Mouse (Mus musculus) kidney, postnatal 0 days (tissue): ENCODE measurements around the gene Eya4. TPM values are rescaled to one million over a fixed set of nuclear protein-coding genes. Genes with fewer than 3 reads are reported as not detected.

ENCODE experiments used
- ATAC-seq: fragments of 200-750 bp; cut with Nextera tagmentation; replicated peaks from 2 replicates; pipeline ENCODE4 v1.8.0; 2017; ENCODE audit warnings: low read depth, moderate number of reproducible peaks, moderate TSS enrichment, moderate library complexity; ENCODE audit not compliant: low FRiP score
- DNase-seq: peaks from one replicate; pipeline ENCODE4 v3.0.0-alpha.2; 2016; ENCODE audit warnings: low spot score
- H3K27ac ChIP-seq: fragments of 300-500 bp; sonication (generic); 2 replicates; pipeline ENCODE4 v1.5.1; 2014; ENCODE audit warnings: mild to moderate bottlenecking
- H3K27me3 ChIP-seq: fragments of 300-500 bp; sonication (generic); 2 replicates; pipeline ENCODE4 v1.6.1; 2014; ENCODE audit warnings: low read length, mixed read lengths; ENCODE audit not compliant: insufficient read depth
- H3K36me3 ChIP-seq: fragments of 300-500 bp; sonication (generic); 2 replicates; pipeline ENCODE4 v1.6.1; 2014; ENCODE audit warnings: low read length, mixed read lengths; ENCODE audit not compliant: insufficient read depth
- H3K4me1 ChIP-seq: fragments of 300-500 bp; sonication (generic); replicated peaks from 2 replicates; pipeline ENCODE4 v1.6.1; 2014; ENCODE audit warnings: antibody characterized with exemption, low read length, mixed read lengths; ENCODE audit not compliant: insufficient read depth
- H3K4me2 ChIP-seq: fragments of 300-500 bp; sonication (generic); 2 replicates; pipeline ENCODE4 v1.6.1; 2014; ENCODE audit warnings: mild to moderate bottlenecking, low read length, moderate library complexity, mixed read lengths
- H3K4me3 ChIP-seq: fragments of 300-500 bp; sonication (generic); replicated peaks from 2 replicates; pipeline ENCODE4 v1.5.1; 2014; ENCODE audit warnings: low read depth, low read length
- H3K9ac ChIP-seq: fragments of 300-500 bp; sonication (generic); 2 replicates; pipeline ENCODE4 v1.6.1; 2014; ENCODE audit warnings: low read depth, low read length
- H3K9me3 ChIP-seq: fragments of 300-500 bp; sonication (generic); replicated peaks from 2 replicates; pipeline ENCODE4 v1.6.1; 2016; ENCODE audit warnings: low read length, inconsistent platforms, mixed read lengths
- CTCF ChIP-seq: IDR thresholded peaks from 2 replicates; pipeline ENCODE4 v1.5.1; 2016; ENCODE audit warnings: antibody characterized with exemption, low read depth, mild to moderate bottlenecking, moderate library complexity
- WGBS: fragments of 180-500 bp; shearing (Covaris S2); extraction: QIAGEN DNeasy Blood & Tissue Kit; methylation state at CpG from one replicate; pipeline ENCODE4 v1.1.7; 2014; 5-methylcytosine and 5-hydroxymethylcytosine counted together
- polyA plus RNA-seq: library from polyadenylated mRNA; unstranded; fragments of >200 nt; fragmentation: Nextera tagmentation; extraction: Ambion mirVana; gene quantifications from 2 replicates; pipeline ENCODE4 v1.2.1, GENCODE M21; 2015

Eya4 gene
- polyA plus RNA-seq, 1 experiment from 2014 or later, result 4.8 TPM

GRCm38 (mm10) chr10:23211381-23211780, 139.2 kb downstream of the Eya4 start:
- H3K9ac ChIP-seq, result no peak overlapping the region
- H3K4me3 ChIP-seq, result no peak overlapping the region
- no peaks in the 10 kb centered on the region for H3K4me1 ChIP-seq
- no peaks in the 10 kb centered on the region for H3K36me3 ChIP-seq
- H3K27me3 ChIP-seq, result no peaks in the 10 kb centered on the region
- H3K9me3 ChIP-seq, result no peaks in the 10 kb centered on the region
- WGBS, result 92% methylated on average over 2 of the region's 2 CpGs
- H3K4me2 ChIP-seq, result no peak overlapping the region
- no peak for TF ChIP-seq CTCF
- no peak overlapping the region for H3K27ac ChIP-seq
- DNase-seq (no peak), ATAC-seq (no peak)

- Histone ChIP-seq H3K4me2 (no peak overlapping the region), H3K9me3 (no peaks in the 10 kb centered on the region), H3K4me1 (no peaks in the 10 kb centered on the region; the same call in 1 of the 2 replicates), H3K4me3 (no peak overlapping the region), H3K27ac (no peak overlapping the region), H3K36me3 (no peaks in the 10 kb centered on the region), H3K9ac (no peak overlapping the region), H3K27me3 (no peaks in the 10 kb centered on the region)
- TF ChIP-seq CTCF, result no peak
- no peak for DNase-seq
- ATAC-seq, result no peak
- WGBS, result 66% methylated on average over 4 of the region's 4 CpGs
Observed at GRCm38 (mm10) chr10:23203885-23204284, 146.7 kb downstream of the Eya4 start.

- H3K36me3 ChIP-seq, result no peaks in the 10 kb centered on the region
- WGBS, result 69% methylated on average over 10 of the region's 10 CpGs
- no peaks in the 10 kb centered on the region for H3K27me3 ChIP-seq
- DNase-seq (no peak), ATAC-seq (no peak)
- no peaks in the 10 kb centered on the region for H3K9me3 ChIP-seq
- no peak overlapping the region for H3K9ac ChIP-seq
- no peak overlapping the region for H3K27ac ChIP-seq
- no peaks in the 10 kb centered on the region; the same call in 1 of the 2 replicates for H3K4me1 ChIP-seq
- no peak overlapping the region for H3K4me2 ChIP-seq
- H3K4me3 ChIP-seq, result no peak overlapping the region
- no peak for TF ChIP-seq CTCF
Observed at GRCm38 (mm10) chr10:23203144-23203838, 147.3 kb downstream of the Eya4 start.

DNA sequence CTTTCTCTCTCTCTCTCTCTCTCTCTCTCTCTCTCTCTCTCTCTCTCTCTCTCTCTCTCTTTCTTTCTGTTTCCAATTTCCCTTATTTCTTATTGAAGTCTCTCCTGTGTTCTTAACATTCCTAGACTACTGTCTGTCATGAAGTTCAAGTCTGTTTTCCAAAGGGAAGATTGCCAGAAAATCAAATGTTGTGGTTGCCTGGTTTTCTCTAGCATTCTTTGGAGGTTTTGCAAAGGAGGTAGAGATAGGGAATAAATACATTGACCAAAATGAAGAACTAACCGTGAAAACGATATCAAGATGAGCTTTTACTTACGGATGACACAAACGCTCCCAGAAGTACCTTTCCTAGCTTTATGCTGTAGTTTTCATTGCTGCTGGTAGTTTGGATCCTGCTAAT, 148.0 kb downstream of the Eya4 start:
- ATAC-seq (no peak), DNase-seq (no peak)
- Histone ChIP-seq H3K4me1 (no peaks in the 10 kb centered on the region; the same call in 1 of the 2 replicates), H3K36me3 (no peaks in the 10 kb centered on the region), H3K4me3 (no peak overlapping the region), H3K27ac (no peak overlapping the region), H3K27me3 (no peaks in the 10 kb centered on the region), H3K9me3 (no peaks in the 10 kb centered on the region), H3K9ac (no peak overlapping the region), H3K4me2 (no peak overlapping the region)
- 87% methylated on average over 4 of the region's 4 CpGs for WGBS
- no peak for TF ChIP-seq CTCF

- H3K4me3 ChIP-seq, result no peak overlapping the region
- no peaks in the 10 kb centered on the region; the same call in 1 of the 2 replicates for H3K4me1 ChIP-seq
- H3K9ac ChIP-seq, result no peak overlapping the region
- no peak for TF ChIP-seq CTCF
- ATAC-seq (no peak), DNase-seq (no peak)
- 74% methylated on average over 5 of the region's 5 CpGs for WGBS
- no peaks in the 10 kb centered on the region for H3K27me3 ChIP-seq
- no peaks in the 10 kb centered on the region for H3K36me3 ChIP-seq
- no peak overlapping the region for H3K4me2 ChIP-seq
- H3K9me3 ChIP-seq, result no peaks in the 10 kb centered on the region
- no peak overlapping the region for H3K27ac ChIP-seq
Observed at GRCm38 (mm10) chr10:23198251-23198650, 152.3 kb downstream of the Eya4 start.

GRCm38 (mm10) chr10:23196336-23196735, 154.2 kb downstream of the Eya4 start:
- no peak for TF ChIP-seq CTCF
- H3K9me3 ChIP-seq, result no peaks in the 10 kb centered on the region
- H3K4me1 ChIP-seq, result no peaks in the 10 kb centered on the region; the same call in 1 of the 2 replicates
- WGBS, result 92% methylated on average over 4 of the region's 4 CpGs
- DNase-seq (no peak), ATAC-seq (no peak)
- H3K4me3 ChIP-seq, result no peak overlapping the region
- H3K27me3 ChIP-seq, result no peaks in the 10 kb centered on the region
- H3K27ac ChIP-seq, result no peak overlapping the region
- H3K4me2 ChIP-seq, result no peak overlapping the region
- H3K36me3 ChIP-seq, result no peaks in the 10 kb centered on the region
- no peak overlapping the region for H3K9ac ChIP-seq
